Mouse (Mus musculus) cerebellum, adult 11 months (tissue): ENCODE results near the gene Tmem40.

Experiments
- DNase-seq: peaks from one replicate; pipeline ENCODE4 v3.0.0; 2022

Gene Tmem40

DNA sequence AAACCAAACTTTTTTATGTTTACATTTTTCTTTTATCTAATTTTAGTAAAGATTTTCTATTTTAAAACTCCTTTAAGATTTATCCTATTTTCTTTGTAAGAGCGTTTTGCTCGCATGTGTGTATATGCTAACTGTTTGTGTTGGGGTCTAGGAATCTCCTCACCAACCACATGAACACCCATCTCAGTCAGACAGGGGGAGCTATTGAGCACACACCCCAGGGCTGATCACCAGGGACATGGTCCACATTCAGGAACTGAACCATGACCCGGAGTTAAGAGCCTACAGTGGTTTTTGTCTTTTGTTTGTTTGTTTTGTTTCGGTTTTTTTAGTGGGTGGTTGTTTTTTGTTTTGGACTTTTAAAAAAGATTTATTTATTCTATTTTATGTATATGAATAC is 63.5 kb downstream of the Tmem40 start:
- no peak for DNase-seq

DNA sequence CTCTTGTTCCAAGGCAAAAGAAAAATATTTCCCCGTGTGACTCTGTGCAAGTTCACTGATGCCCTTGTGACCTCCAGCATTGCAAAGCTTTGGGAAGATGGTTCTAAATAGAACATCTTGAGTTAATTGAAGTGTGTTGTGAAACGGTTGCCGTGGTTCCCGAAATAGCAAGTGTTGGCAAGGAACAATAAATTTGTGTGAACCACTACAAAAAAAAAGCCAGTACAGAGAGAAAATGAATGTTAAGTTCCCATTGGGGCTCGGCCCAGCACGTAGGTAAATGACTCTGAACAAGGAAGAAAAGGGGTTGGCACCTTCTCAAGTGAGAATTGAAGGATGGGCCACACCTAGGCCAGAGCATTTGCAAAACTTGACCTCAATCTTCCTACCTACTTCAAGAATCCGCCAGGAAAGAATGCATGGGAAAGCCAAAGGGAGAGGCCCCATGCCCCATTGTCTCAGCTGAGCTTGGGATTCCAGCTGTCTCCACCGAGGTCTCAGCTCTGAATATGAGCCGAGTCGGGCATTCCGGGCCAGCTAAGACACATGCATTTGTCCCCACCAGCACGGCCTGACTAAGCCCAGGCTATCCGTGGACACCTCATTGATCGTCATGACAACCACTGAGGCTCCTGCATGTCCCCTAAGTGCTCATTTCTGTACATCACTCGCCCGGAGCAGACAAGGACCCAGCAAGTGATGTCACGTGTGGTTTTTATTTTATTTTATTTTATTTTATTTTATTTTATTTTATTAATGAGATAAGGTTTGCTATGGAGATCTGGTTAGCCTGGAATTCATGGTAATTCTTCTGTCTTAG is 64.3 kb downstream of the Tmem40 start:
- DNase-seq, result no peak

DNA sequence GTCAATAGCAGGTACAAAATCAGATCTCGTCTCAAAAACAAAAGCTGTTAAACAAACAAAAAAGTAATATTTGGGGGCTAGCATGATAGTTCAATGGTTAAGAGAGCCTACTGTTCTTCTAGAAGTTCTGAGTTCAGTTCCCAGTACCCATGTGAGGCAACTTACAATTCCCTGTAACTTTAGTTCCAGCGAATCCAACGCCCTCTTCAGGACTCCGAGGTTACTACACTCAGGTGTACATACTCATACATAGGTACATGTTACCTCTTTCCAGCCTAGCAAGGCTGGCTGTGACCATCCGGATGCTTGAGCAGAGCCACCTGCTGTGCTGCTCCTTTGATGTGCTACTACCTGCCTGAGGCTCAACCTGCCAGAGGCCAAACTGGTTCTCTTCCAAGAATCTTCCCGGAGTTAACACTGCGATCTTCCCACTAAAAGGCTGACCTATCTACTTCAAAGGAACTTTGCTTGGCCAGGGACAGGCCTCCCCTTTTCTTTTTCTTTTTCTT is 65.4 kb downstream of the Tmem40 start:
- DNase-seq, result no peak

- DNase-seq, result no peak
Observed at GRCm38 (mm10) chr6:115695124-115695523, 67.1 kb downstream of the Tmem40 start.

GRCm38 (mm10) chr6:115694441-115694842 is 67.8 kb downstream of the Tmem40 start:
- peak; percentile 24 for DNase-seq

DNA sequence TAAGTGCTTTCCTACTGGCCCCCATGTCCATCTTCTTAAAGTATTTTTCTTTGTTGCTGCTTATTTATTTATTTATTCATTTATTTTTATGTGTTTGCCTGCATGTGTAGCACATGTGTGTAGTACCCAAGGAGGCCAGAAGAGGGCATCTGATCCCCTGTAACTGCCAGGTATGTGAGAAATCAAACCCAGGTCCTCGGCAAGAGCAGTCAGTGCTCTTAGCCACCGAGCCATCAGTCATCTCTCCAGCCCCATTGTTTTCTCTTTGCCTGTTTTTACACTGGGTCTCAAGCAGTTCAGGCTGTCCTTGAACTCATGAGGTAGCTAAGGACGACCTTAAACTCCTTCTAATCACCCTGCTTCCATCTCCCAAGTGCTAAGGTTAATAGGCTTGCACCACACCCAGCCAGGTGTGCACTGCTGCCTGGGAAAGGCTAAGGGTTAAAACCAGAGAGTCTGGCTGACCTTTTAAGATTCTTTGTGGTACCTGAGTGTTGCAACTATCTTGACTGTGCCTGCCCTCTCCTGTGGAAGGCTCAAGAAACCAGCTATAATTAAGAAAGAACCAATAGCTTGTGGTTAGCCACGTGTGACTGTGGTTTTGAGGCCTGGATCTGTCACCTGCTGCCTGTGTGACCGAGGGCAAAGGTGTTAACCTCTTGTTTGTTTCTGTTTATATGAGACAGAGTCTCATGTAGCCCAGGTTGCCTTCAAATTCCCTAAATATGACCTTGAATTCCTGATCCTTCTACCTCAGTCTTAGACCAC is 69.1 kb downstream of the Tmem40 start:
- DNase-seq, result no peak

DNA sequence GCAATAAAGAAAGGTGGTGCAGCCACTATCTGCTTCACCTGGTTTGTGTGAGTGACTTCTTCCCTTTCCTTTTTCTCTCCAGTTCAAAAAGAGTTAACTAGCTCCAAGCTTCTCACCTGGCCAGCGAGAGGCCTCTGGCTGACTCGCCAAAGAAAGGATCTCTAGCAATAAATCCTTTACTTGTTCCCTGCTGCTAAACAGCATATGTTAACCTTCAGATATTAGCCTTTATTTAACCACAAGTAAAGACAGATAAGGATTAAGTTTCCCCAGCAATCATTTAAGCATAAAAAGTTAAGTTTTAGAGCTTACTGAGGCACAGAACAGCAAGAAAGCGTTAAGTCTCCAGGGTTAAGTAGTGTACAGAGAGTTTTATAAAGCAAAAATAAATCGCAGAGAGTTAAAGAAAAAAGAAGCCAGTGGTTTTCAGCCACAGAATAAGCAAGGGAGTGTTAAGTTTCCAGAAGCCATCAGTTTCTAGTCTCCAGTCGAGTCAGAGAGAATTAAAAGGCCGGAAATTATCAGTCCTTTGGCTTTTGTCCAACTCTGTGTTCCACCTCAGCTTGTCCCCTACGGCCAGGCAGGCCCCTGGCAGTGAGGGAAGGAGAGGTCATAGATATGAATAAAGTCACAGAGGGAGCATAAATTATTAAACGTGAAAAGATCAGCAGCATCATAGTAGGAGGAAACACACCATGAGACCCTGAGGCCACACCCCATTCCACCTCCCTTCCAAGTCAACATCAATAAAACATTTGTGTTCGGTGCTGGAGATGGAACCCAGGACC is 69.9 kb downstream of the Tmem40 start:
- no peak for DNase-seq

- no peak for DNase-seq
Observed at GRCm38 (mm10) chr6:115690105-115690504, 72.1 kb downstream of the Tmem40 start.

DNA sequence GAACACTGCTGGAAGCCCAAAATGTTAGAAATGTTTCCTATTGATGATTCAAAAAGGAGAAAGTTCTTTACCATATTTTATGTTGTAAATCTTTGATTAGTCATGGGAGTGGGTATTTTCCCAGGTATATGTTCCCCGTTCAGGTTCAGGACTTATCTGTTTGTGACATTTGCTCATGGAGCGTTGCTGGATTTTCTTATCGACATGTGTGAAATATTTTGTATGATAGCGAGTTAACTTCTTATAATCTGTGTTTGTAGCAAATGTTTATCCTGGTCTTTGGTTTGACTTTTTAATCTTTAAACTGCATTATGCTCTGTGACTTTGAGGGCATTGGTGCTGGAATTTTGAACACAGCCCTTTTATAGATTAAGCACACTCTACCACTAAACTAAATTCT is 73.6 kb downstream of the Tmem40 start:
- DNase-seq, result no peak

- DNase-seq, result no peak
Observed at GRCm38 (mm10) chr6:115687753-115688152, 74.5 kb downstream of the Tmem40 start.

DNA sequence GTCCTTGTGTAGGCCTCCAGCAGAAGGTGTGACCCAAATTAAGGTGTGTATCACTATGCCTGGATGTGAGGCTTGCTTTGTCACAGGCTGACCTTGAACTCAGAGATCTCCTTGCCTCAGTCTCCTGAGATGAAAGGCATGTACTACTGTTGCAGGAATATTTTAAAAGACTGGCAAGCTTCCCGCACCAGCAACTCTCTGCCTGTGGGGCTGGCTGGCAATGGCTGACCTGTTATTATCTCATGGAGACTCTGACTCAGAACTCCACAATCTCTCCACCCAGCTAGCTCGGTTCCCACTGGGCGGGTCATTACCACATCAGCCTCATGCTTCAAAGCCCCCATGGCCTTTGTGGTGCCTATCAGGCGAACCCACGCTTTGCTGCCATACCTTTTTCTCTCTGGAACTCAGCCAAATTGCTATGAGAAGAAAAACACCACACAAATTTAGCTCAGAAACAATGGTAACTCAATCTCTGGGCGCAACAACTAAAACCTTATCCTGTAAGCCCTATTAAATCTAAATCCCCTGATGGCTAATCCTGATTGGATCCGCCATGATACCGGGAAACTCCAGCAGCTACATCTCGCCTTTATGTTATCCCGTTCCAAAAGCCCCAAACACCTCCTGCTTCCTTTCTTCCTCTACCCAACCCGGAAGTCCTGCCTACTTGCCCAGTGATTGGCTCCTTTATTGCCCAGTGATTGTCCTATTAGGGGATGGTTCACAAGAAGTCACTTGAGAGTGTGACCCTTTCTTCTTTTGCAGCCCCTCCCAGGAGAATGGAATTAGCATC is 77.2 kb downstream of the Tmem40 start:
- DNase-seq, result no peak

- DNase-seq, result no peak
Observed at GRCm38 (mm10) chr6:115684271-115684670, 77.9 kb downstream of the Tmem40 start.

DNA sequence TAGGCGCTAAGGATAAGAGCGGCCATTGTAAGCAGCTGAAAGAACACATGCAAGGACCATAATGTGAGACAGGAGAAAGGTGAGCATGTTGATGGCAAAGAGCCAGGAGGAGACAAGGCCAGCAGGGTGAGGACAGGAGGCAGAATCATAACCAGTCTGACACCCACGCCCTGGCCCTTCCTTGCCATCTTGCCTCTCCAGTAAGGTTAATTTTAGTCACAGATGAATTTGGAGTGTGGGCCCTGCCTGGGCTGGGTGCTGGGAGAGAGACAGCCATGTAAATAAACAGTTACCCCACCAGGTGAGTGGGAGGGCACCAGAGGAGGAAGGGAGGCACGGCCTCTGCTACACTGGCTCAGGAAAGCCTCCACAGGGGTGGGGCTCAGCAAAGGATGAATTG is 81.1 kb downstream of the Tmem40 start:
- DNase-seq, result peak; percentile 39
